Mouse (Mus musculus) thymus, adult 18-20 months (tissue): ENCODE results near the gene Zswim1.

Experiments used
- DNase-seq, 2 experiments: peaks; one replicate each; pipeline ENCODE4 v3.0.0; 2022; ENCODE audit warnings: mixed read lengths in 2 of 2

Zswim1 gene

DNA sequence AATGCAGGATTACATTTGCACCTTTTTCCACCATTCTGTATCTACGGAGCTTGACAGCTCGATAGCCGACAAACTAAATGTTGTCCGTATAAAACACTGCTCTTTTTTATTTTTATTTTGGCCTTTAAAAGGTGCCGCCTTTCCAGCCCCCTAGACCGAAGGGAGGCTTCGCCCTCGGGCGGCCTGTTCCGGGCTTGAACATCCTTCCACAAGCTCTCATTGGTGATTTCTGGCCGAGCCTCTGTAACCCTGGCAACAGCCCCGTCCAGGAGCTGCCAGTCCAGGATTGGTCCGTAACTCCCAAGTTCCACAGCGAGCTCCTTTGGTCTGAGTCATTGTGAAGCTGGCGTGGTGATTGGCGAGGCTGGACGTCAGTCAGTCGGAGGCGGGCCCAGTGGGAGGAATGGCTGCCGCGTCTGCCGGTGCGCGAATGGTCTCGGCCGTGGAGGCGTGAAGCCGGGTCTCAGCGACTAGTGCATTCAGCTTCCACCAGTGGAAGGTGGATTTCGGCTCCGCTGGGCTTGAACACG, at the start of gene Zswim1:
Gene Zswim1, plus strand, starts transcription at position 51 of the 530 bp plus-strand sequence.
- DNase-seq, result peak; percentile 96 to 98

DNA sequence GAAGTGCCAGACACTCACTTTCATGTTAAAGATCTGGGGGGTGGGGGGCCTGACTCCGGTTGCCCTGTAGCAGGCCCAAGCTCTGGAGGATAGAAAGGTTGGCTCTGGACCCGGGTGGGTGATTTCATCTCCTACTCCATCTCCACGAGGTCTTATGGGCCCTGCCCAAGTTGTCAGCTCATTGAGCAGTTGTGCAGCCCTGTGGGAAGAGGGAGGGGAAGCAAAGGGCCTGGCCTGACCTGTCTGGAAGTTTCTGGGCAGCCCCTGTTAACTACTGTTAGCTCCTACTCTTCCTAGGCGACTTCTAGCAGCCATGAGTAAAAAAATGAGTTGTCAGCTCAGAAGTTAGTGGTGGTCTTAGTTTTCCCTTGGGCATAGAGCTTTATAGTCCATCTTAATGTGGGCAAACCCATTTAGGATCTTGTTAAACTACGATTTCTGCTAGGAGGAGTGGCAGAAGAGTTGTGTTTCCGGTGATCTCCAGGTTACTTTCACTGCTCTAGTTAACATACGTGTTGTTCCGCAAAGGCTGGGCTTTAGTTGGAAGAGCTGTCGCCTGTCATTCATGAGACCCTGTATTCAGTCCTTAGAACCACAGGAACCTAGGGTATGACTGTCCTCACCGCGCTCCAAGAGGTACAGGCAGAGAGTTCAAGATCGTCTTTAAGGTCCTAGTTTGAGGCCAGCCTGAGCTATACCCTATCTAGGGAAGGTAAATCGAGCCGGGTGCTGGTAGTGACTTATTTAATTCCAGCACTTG, 49.1 kb upstream of the Zswim1 start:
- DNase-seq, result no peak

DNA sequence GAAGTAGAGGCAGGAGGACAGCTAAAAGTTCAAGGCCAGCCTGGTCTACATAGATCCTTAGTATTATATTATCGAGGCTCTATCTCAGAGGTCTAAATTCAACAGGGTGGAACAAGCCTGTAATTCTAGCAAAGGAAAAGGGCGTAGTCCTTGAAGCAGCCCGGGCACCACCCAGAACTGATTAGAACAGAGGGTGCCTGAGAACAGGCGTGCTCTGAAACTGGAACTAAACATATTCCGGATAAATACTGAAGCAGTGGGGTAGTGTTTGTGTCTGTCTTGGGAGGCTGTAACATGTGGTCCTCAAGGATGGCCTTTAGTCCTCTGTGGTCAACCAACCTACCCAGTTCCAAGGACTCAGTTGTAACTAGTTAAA, 48.5 kb upstream of the Zswim1 start:
- DNase-seq, result no peak

DNA sequence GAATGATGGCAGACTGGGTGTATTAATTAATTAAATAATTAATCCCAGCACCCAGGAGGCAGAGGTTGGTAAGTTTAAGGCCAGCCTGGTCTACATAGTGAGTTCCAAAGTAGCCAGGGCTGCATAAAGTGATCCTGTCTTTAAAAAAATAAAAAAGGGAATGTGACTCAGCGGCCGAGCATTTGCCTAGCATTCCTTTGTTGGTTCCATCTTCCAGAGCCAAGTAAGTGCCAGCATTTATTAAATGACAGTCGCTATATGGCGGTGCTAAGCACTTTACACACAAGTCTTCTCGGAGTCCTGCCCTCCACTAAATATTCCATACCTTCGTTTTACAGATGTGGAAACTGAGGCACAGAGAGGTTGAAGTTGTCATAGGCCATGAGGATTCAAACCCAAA, 46.4 kb upstream of the Zswim1 start:
- no peak for DNase-seq

DNA sequence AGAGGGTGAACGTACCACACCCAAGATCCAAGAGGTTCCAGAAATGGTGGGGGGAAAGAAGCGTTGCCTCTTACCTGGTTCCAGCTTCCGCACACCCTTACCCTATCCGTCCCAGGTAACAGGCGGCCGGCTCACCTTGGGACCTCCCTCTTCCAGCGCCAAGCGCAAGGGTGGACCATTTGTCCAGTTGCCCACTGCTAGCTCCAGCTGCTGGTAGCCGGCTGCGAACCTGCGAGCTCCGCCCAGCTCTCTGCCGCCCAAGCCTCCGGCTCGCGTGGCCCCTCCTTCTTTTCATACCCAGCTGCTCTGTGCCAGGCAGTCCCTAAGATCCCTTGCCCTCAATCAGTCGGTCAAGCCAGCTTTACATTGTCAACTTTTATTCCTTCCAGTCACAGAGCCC, 45.7 kb upstream of the Zswim1 start:
- no peak for DNase-seq

DNA sequence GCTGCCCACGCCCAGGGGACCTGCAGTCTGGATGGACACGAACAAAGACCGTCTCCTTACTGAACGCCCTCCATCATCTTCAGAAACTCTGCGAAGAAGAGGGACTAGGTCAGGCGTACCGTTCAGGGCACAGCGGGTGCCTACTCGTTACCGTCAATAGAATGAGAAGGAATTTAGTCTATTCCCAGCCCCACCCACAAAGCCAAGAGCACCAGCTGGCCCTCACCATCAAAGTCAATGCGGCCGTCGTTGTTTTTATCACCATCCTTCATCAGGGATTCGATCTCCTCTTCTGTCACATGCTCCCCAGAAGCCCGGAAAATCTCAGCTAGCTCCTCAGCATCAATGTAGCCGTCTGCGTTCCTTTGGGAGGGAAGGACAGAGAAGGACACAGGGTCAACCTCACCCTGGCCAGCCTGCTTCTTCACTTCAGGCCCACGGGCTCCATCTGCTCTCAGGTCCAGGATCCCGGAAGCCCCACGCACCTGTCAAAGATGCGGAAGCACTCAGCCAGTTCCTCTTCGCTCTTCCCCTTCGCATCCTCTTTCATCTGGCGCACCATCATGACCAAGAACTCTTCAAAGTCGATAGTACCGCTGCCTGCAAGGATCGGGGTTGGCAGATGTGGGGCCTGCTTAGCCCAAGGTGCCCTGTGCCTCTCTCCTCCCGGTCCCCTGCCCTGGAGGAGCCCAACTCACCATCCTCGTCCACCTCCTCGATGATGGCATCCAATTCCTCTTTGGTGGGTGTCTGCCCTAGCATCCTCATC, 45.1 kb upstream of the Zswim1 start:
- no peak for DNase-seq

DNA sequence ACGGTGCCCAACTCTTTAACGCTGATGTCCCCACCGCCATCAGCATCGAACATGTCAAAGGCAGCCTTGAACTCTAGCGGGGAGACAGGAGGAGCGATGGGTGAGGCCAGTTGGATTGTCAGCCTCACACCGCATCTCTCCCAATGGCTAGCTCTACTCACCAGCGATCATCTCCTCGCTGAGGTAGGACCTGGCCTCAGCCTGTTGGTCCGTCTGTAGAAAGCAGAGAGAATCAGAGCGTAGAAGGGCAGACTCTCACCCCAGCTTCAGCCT, 44.5 kb upstream of the Zswim1 start:
- DNase-seq, result no peak

DNA sequence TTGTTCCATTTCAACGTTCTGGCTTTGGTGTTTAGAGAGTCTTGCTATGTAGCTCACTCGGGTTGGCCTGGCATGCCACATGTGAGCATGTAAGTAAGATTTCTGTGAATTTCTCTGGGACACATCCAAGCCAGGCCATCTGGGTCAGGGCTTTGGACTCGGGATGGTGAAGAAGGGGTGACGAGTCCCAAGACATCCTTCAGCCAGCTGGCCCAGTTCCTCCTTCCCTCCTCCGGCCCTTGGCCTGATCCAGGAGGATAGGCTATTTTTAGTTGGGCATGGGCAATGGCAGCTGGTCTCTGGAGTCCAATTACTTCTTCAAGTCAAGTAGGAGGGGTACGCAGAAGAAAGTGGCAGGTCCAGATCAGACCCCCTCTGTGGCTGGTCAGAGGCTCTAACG, 43.7 kb upstream of the Zswim1 start:
- no peak for DNase-seq

DNA sequence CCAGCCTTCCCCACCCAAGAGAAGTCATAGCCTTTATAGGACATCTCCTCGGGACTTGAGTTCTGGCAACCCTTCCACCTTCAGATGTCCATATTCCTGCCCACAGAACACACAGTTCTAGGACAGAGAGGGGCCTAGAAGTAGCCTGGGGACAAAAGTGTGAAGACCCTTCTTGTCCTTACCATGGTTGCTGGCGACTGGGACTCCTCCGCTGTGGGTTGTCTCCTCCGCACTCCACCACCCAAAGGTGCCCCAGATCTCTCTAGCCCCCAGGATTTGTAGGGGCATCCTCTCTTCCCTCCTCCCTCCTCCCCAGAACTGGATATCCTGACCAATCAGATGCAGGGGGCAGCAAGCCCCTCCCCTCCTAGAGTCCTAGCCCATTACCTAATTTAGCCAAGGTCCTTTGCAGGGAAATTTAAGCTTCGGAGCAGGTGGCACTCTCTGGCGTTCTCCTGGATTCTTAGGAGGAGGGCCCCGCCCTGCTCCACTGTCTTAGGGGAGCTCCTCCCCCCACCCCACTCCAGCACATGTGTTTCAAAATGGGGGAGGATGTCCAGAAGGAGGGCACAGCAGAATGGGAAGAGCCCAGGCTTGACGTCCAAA, 42.9 kb upstream of the Zswim1 start, which contains the start of gene Tnnc2:
Gene Tnnc2, minus strand, starts transcription at position 487 of the 606 bp plus-strand sequence.
- no peak for DNase-seq

DNA sequence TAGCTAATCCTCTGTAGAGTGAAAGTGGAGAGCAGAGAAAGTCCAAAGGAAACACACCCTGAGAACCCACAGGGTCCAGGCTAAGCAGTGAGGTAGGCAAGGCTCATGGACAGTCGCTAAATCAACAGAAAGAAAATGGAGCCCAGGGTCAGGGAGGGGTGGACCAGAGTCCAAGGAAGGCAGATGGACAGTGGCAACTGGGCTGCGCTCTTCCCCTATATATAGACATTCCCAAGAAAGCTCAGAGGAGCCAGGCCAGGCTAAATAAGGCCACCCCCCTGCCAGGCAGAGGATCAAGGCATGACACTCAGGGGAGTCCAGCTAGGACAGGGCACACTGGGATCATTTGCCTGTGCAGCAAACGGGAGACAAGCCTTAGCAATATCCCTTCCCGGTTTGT, 40.6 kb upstream of the Zswim1 start:
- DNase-seq, result no peak

DNA sequence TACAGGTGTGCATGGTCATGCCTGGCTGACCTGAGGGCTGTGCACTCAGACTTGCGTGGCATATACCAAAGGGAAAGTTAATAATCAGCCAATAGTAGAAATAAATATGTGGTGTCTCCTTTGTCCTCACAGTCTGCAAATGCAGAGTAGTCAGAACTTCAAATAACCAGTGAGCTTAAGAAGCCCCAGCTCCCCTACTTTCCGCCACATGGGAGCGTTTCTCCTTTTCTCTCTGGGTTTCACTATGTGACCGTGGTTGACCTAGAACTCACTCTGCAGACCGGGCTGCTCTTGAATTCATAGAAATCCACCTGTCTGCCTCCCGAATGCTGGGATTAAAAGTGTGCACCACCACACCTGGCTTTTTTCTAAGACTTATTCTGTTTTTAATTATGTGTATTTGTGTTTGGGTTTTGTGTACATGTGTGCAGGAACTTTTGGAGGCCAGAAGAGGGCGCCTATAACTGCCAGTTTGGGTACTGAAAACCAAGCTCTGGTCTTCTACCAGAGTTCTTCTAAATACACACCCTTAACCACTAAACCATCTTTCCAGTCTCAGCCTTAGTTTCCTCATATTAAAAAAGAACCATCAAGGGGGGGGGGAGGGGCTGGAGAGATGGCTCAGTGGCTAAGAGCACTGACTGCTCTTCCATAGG, 38.4 kb upstream of the Zswim1 start:
- no peak for DNase-seq

DNA sequence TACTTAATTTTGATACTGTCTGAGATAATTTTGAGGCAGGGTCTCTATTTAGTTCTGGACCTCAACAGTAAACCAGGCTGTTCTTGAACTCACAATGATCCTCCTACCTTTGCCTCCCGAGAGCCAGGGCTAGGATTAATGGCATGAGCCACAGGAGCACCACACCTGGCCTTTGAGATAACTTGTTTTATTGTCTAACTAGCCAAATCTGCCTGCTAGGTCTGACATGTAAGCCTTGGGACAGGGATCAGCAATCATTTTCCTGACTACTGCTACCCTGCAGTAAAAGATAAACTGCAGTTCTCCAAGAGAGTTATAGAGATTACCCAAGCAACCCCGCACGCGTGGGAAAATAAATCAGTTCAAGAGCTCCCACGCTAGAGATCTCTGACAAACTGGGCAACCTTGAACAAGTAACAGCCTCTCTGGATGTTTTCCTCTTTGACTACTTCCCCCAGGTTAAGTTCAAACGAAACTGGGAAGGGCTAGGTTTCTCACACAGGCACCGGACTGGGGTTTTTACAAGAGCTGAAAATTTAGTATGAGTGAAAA, 37.5 kb upstream of the Zswim1 start:
- DNase-seq, result no peak

DNA sequence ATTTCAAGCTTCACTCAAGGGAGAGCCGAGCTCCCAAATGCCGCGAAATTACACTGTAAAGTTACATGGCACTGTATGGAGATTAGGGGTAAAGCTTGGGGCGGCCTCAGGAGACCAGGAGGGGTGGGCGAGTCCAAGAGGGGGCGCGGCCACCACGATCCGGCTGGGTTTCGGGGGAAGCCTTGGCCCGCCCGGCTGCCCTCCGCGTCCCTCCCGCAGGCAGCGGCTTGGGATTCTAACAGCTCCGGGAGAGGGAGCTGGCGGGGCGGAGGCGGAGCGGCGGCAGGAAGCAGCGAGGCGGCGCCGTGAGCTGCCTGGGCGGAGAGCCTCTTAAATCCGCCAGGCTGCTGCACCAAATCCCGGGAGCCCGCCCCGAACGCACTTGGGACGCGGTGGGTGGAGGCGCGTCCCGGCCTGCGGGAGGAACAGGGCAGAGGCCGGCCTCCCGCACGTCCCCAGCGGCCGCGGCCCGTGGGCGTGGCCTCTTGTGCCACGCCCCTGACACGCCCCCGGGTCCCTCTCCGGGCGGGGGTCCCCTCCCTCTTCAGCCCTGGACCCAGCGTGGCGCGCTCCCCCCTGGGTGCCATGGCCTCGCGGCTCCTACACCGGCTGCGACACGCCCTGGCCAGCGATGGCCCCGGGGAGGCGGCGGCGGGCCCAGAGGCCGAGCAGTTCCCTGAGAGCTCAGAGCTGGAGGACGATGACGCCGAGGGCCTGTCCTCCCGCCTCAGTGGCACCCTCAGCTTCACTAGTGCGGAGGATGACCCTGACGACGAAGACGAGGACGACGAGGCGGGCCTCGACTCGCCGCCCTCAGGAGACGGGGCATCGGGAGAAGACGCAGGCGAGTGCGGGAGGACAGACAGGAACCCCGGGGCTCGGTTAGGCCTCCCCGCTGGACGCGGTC, 36.8 kb upstream of the Zswim1 start, which contains the start of gene Snx21:
Gene Snx21, plus strand, starts transcription at position 343 of the 907 bp plus-strand sequence.
- DNase-seq, result peak; percentile 54 to 62

DNA sequence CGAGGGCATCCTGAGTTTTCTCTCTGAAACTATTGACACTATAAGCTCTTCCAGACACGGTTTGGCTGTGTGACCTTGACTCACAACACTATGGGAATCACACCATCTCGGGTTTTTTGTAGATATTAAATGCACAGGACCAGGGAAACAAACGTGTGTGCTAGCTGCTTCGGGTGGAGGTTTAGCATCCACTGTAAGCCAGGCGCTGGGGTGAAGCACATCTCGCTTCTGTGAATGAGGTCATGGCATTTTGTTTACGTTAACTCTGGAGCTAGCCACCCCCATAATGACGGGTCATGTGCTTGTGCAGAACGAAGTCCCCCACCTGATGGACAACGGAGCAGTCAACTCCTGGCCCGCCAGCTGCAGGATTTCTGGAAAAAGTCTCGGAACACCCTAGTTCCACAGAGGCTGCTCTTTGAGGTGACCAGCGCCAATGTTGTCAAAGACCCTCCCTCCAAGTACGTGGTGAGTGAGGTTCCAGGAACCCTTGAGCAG, 36.0 kb upstream of the Zswim1 start:
- DNase-seq, result peak in 1 of 2 experiments; percentile 7

DNA sequence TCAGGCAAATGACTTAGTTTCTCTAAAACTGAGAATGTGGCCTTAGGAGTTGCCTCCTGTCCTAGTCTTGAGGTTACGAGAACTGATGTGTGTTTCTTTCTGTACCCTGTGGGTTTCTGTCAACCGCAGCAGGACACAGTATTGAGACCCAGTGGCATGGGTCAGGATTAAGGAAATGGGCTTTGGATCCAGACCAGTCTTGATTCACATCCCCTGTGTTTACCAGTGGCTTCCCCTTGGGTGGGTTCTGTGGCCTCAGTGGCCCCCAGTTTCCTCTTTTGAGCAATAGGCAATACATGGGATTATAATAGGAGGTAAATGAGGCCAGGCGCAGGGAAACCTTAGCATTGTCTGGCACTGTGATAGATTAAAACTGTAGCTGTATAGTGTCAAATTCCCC, 35.5 kb upstream of the Zswim1 start:
- no peak for DNase-seq

DNA sequence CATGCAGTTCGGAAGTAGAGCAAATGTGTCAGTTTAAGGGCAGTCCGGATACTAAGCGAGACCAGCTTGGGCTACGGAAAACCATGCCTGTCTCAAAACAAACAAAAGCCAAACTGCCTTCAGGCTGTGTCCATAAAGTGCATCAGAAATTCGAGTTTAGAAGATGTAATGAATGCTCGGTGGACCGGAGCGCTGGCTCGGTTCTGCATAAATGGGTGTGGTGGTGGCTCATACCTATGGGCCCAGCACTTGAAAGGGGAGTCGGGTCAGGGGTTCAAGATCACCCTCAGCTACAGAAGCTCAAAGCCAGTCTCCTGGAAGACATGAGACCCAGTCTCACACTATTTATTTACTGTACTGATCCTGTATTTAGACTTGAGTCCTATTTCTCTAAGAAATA, 34.7 kb upstream of the Zswim1 start:
- no peak for DNase-seq

DNA sequence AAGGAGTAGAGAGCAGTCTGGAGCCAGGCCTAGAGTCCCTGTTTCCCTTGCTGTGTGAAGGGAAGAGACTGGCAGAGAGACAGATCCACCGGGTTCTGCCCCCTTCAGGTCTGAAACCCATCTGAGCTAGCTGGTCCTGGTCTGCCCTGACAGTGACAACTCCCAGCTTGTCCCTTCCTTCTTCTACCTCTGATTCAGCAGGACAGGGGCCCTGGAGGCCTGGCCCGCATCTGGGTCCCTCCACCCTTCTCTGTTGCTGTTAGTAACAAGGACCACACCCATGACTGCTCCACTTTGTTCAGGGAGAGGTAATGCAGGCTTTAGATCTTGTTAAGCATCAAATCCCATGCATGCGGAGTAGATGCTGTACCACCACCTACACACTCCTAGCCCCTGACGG, 34.1 kb upstream of the Zswim1 start:
- DNase-seq, result no peak

DNA sequence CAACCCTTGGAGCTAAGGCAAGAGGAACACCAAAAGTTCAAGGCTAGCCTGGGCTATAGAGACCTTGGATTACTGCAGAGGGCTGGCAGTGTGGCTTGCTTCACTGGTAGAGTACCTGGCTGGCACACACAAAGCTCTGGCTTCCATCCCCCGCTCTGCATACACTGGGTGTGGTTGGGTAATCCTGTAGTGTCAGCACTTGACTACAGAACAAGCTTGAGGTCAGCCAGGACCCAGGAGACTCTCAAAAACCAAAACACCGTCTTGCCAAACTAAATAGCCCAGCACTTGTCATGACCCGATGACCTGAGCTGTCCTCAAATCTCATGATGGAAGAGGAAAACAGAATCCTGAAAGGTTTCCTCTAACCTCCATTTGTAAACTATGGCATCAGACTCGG, 32.0 kb upstream of the Zswim1 start:
- no peak for DNase-seq

DNA sequence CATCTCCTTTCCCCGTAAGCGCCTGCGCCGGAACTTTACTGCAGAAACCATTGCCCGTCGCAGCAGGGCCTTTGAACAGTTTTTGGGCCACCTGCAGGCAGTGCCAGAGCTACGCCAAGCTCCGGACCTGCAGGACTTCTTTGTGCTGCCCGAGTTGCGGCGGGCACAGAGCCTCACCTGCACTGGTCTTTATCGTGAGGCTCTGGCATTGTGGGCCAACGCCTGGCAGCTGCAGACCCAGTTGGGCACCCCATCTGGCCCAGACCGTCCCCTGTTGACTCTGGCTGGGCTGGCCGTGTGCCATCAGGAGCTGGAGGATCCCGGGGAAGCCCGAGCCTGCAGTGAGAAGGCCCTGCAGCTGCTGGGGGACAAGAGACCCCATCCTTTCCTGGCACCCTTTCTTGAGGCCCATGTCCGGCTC, 30.6 kb upstream of the Zswim1 start:
- DNase-seq, result no peak

DNA sequence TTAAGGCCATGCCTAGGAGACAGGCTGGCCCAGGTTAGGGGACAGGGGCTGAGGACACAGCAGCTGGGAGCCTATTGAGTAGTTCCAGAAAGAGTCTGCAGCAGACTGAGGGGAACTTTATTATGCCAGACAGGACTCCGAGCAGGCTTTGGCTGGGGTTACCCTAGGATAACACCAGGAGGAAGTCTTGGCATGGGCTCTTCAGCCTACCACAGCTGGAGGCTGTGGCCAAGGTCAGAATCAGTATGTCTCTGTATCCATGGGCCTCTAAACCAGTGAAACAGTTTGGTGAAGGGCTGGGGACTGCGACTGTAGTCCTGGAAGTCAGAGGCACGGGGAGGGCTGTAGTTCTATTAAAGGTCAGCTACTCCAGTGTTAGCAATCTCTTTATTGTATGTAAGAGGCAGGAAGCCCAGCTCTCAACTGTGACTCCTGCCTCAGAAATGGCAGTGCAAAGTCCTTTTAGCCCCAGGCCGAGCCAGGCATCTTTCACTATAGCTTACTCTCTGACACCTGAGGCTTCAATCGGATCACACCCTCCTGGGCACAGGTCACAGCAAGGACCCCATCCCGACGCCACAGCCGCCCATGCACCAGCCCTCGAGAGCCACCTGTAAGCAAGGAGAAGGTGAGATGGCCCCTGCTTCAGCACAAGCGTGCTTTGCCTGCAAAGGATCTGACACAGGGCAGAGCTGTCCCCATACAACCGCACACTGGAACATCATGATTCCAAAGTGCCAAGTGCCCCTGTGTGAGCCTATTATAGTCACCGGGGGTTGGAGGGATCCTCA, 29.9 kb upstream of the Zswim1 start:
- no peak for DNase-seq

DNA sequence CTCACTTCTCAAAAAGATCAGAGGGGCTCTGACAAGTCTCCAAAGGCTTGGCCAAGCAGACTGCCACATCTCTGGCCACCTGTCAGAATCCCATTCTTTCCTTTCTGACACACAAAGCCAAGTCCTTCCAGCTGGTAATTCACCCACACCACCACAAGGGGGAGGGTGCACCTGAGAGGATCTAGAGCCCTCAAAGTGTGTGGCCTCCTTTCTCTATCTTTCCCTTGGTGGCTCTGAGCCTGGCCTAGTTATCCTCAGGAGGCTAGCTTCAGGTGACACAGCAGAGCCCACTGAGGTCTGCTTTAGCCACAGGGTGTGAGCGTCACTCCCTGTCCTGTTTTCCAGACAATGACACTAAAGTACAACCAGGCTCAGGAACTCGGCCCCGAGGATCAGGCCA, 29.2 kb upstream of the Zswim1 start:
- DNase-seq, result peak; percentile 27 to 35
